Mouse (Mus musculus): ENCODE data around the gene Wwtr1.

The Wwtr1 gene

GRCm38 (mm10) chr3:57466289-57466688, 109.4 kb downstream of the Wwtr1 start:
- no peak for DNase-seq (ENCODE audit: low read depth in 1 of 2, low spot score in 2 of 2)

DNA sequence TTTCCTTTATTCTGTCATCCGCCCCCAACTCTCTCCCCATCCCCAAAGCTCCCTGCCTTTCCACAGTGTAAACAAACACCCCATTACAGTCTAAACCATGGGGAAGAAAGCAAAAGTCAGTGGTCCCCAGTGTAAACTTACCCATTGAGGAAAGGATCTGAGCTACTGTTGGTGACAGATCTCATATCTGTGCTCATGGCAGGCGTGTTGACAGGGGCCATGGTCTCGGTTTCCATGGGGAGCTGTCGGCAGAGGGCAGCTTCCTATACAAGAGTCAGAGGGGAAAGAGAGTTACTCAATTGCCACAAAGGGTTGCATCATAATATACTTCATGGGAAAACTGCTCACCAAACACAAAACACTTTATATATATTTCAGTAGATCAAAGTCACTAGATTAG, 112.4 kb downstream of the Wwtr1 start:
- no peak for DNase-seq (ENCODE audit: low read depth in 1 of 2, low spot score in 2 of 2)

DNA sequence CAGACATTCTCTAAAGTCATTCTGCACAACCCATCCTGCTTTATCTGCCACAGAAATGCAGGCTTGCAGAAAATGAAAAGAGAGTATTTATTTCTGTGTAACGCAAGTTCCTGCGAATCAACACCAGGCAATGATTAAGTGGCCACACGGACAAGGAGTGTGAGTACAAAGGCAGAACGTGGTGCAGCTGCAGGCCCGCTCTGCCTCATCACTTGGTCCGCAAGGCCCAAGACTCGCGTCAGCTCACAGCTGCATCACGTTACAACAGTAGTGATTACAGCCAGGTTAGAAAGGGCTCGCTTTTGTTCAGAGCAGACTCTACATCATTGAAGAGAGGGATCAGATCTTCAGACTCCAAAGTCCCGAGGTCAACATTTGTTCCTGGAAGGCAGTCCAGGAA, 117.1 kb downstream of the Wwtr1 start:
- no peak for DNase-seq (ENCODE audit: low read depth in 1 of 2, low spot score in 2 of 2)

GRCm38 (mm10) chr3:57448445-57448844, 127.3 kb downstream of the Wwtr1 start:
- DNase-seq (ENCODE audit: low read depth in 1 of 2, low spot score in 2 of 2), result no peak

- DNase-seq (ENCODE audit: low read depth in 1 of 2, low spot score in 2 of 2), result no peak
Measured at GRCm38 (mm10) chr3:57447889-57448288, 127.8 kb downstream of the Wwtr1 start.

GRCm38 (mm10) chr3:57445706-57446105, 130.0 kb downstream of the Wwtr1 start:
- DNase-seq (ENCODE audit: low read depth in 1 of 2, low spot score in 2 of 2), result no peak

DNA sequence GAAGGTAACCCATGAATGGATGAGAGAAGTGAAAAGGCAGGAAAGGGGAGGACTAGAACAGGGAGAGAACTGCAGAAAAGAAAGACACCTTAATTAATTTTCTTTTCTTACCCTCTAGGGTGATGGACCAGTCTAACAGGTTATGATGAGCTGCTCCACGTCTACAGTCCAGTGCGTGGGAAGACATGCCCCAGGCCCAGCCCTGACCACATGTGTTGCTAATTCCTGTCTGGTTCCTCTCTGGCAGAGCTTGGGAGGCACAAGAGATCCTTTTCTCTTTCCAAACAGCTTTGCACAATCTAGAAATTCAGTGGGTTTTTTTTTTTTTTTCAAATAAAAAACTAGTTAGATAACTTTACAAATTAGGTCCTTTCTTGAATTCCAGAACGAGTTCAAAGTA, 134.8 kb downstream of the Wwtr1 start:
- no peak for DNase-seq (ENCODE audit: low read depth in 1 of 2, low spot score in 2 of 2)

GRCm38 (mm10) chr3:57435364-57435763, 140.3 kb downstream of the Wwtr1 start:
- no peak for DNase-seq (ENCODE audit: low read depth in 1 of 2, low spot score in 2 of 2)

DNA sequence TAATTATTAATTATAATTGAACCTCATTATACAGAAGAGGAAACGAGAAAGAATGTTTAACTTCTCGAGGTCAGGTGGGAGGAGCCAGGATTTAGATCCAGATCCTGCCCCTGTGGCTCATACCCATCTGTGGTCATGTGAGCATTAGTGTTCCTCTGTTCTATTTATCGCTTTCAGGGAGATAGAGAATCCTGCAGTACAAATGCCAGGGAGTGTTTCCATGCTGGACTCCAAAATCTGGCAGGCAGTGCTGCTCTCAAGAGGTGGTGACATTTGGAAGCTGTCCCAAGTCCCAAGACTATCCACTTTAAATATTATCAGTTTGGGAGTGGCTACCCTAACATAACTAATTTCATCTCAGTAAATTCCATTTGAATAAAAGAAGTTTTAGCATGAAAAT, 144.0 kb downstream of the Wwtr1 start:
- no peak for DNase-seq (ENCODE audit: low read depth in 1 of 2, low spot score in 2 of 2)

GRCm38 (mm10) chr3:57429486-57429885, 146.2 kb downstream of the Wwtr1 start:
- no peak for DNase-seq (ENCODE audit: low read depth in 1 of 2, low spot score in 2 of 2)

DNA sequence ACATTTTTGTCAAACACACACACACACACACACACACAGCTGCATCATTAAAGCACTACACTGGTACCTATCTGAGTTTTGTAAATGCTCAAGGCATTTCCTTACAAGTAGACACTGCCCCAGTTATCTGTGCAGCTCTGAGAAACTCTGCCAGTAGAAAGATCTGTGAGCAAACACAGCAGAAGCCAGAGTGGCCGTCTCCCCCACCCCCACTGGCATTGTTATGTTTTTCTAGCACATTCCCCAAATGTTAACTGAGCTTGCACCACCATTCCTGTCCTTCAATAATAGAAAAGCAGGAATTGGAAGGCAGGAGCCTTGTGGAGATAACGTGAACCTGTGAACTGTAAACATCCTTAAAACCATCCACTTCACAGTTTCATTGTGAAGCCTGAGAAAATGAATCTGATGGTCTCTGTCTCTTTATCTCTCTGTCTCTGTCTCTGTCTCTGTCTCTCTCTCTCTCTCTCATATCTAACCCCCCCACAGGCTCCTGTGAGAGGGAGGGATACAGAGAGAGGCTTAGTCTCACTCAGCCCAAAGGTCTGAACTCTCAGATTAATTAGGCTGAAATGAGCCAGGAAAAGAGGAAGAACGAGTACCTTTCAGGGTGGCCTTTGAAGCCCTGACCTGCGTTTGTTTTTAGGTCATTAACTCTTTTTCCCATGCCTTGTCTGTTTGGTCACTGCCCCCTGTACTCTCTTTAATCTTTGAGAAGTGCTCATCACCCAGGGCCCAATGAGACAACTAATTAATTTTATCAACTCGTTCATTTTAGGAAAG, 146.8 kb downstream of the Wwtr1 start:
- DNase-seq (ENCODE audit: low read depth in 1 of 2, low spot score in 2 of 2), result no peak

DNA sequence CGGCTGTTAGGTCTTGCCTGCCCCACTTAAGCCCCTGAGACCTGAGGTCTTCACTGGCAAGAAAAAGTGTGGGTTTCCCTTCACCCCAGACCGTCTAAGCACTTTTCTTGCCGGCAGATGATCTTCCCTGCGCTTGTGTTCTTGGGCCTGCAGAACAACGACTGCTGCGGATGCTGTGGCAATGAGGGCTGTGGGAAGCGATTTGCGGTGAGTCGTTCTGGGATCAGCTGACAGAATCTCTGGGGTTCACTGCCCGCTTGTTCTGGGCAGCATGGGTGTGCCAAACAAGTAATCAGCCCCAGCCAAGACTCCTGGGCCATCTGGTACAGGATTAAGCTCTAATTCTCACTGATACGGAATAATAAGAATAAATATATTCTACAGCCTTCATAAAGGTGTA, 149.4 kb downstream of the Wwtr1 start:
- DNase-seq (ENCODE audit: low read depth in 1 of 2, low spot score in 2 of 2), result no peak

DNA sequence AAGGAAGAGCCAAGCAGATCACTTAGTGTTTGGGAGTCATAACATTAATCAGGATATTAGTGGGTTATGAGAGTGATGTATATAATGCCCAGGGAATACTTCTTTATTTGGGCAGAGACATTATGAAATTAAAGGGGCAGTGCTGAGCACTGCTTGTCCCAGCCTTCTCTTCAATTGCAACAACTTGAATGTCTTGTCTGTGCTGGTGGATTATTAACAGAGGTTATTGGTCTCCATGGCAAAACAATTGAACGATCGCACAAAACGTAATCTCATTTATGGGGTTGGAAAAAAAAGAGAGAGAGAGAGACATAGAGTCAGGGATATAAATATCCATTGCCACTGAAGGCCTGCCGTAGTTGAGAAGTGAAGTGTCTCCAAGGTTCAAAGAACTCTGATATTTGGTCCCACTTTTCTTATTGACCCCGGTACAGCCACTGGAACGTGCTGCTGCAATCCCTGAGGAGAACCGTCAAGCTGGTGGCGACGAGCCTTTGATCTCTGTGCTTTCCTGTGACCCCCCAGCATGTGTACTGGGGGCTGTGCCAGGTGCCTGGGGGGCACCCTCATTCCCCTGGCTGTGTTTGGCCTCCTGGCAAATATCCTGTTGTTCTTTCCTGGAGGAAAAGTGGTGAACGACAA, 150.5 kb downstream of the Wwtr1 start, which contains the start of gene Tm4sf4:
Gene Tm4sf4, plus strand, starts transcription at position 226 of the 642 bp plus-strand sequence.
- no peak for DNase-seq (ENCODE audit: low read depth in 1 of 2, low spot score in 2 of 2)

- DNase-seq (ENCODE audit: low read depth in 1 of 2, low spot score in 2 of 2), result no peak
Measured at GRCm38 (mm10) chr3:57420660-57421059, 155.1 kb downstream of the Wwtr1 start.

- DNase-seq (ENCODE audit: low read depth in 1 of 2, low spot score in 2 of 2), result no peak
Measured at GRCm38 (mm10) chr3:57420233-57420632, 155.5 kb downstream of the Wwtr1 start.

DNA sequence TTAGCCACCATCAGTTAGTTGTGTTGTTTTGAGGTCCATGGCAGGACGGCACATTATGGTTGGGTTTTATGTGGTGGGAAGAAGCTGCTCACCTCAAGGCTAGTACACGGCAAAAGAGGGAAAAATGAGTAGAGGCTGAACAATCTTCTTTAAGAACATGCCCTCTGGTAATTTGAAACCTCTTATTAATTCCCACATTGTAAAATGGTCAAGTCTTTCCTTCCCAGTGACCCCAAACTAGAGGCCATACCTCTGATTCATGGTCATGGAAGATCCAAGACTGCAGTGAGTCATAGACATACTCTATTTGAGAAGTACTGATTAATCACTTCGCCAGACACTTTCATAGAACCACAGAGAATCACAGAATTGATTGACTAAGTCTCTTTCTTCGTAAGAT, 164.2 kb downstream of the Wwtr1 start:
- no peak for DNase-seq (ENCODE audit: low read depth in 1 of 2, low spot score in 2 of 2)

Measured in monocyte, adult 2 months (primary cell).